Comparison of ENCODE assay signal across 8 mouse cellular contexts in the genomic region with DNA sequence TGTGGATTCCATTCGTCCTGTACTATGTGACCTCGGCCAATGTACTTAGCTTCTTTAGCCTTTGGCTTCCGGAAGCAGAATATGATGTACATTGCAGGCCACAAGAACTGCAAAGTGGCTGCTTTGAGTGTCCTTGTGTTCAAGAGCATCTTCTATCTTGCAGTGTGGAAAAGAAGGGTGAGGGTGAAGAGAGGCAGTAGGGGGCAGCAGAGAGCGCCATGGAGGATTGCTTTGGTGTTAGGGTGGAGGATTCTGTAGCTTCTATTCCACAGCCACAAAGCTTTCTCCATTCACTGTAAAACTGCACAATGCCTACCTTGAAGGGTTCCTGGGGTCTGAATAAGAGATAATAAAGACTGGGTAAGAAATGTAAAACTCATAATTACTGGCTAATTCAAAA. TPM values are rescaled to one million over a fixed set of nuclear protein-coding genes. Genes with fewer than 3 reads are reported as not detected.
A peak's percentile ranks its signal among the peaks of the same experiment; 100 is the strongest.
DNase-seq lines count a peak whose midpoint lies in the region; ATAC-seq and TF ChIP-seq lines count a peak whose summit lies in the region.

No protein-coding gene starts in this region.

- no peak overlapping the region for H3K9ac ChIP-seq in neural tube, embryonic 15.5 days (replicated peaks)
- no peak overlapping the region for H3K9ac ChIP-seq in liver, postnatal 0 days (replicated peaks)

- no peak for TF ChIP-seq EP300 in liver, postnatal 0 days (IDR thresholded peaks at IDR 0.05; ENCODE audit: low read depth)

- H3K36me3 ChIP-seq in neural tube, embryonic 15.5 days: no peaks in the 10 kb centered on the region
- H3K36me3 ChIP-seq in liver, postnatal 0 days (replicated peaks; ENCODE audit: insufficient read depth, low read length): no peaks in the 10 kb centered on the region

- no peaks in the 10 kb centered on the region for H3K27me3 ChIP-seq in neural tube, embryonic 15.5 days (replicated peaks)
- H3K27me3 ChIP-seq in liver, postnatal 0 days (ENCODE audit: insufficient read depth, low read length): no peaks in the 10 kb centered on the region

- no peak overlapping the region for H3K4me2 ChIP-seq in neural tube, embryonic 15.5 days
- H3K4me2 ChIP-seq in liver, postnatal 0 days (ENCODE audit: low read depth, low read length): no peak overlapping the region

- H3K4me3 ChIP-seq in neural tube, embryonic 15.5 days (replicated peaks): no peak overlapping the region
- H3K4me3 ChIP-seq in gastrocnemius, adult 2 months: no peak overlapping the region
- no peak overlapping the region for H3K4me3 ChIP-seq in liver, postnatal 0 days (ENCODE audit: low read depth, low read length)

- intact Hi-C loops in gastrocnemius, adult 2 months (cut with DNase I): loop anchor here (5.0 kb wide), 1 partner anchor 63 kb away; no protein-coding TSS in a partner anchor

- H3K9me3 ChIP-seq in neural tube, embryonic 15.5 days (replicated peaks): no peaks in the 10 kb centered on the region
- no peaks in the 10 kb centered on the region for H3K9me3 ChIP-seq in liver, postnatal 0 days (ENCODE audit: low read length)

- no peak for ATAC-seq in neural tube, embryonic 15.5 days (ENCODE audit: low FRiP score)
- ATAC-seq in liver, postnatal 0 days: no peak

- TF ChIP-seq CTCF in gastrocnemius, adult 2 months (IDR thresholded peaks at IDR 0.05): peak; percentile 74
- TF ChIP-seq CTCF in liver, postnatal 0 days (IDR thresholded peaks at IDR 0.05; ENCODE audit: low read depth): peak; percentile 84

- no peaks in the 10 kb centered on the region for H3K4me1 ChIP-seq in neural tube, embryonic 15.5 days
- H3K4me1 ChIP-seq in liver, postnatal 0 days (ENCODE audit: insufficient read depth): no peaks in the 10 kb centered on the region

- no peak overlapping the region for H3K27ac ChIP-seq in neural tube, embryonic 15.5 days (replicated peaks)
- H3K27ac ChIP-seq in gastrocnemius, adult 2 months: no peak overlapping the region
- H3K27ac ChIP-seq in liver, postnatal 0 days (ENCODE audit: low read depth): no peak overlapping the region

- DNase-seq in neural tube, embryonic 10.5 days (ENCODE audit: extremely low spot score, low spot score): peak; percentile 70
- peak; percentile 75 to 82 for DNase-seq in adrenal gland, postnatal 36 days
- peak; percentile 57 for DNase-seq in gastrocnemius, adult 2 months
- peak; percentile 62 to 83 for DNase-seq in kidney, postnatal 25 days
- peak; percentile 76 for DNase-seq in liver, postnatal 0 days
- peak; percentile 44 for DNase-seq in right cerebral cortex, postnatal 25 days
- DNase-seq in urinary bladder, postnatal 36 days (ENCODE audit: low spot score in 2 of 2): peak; percentile 55 to 65

- WGBS in neural tube, embryonic 15.5 days: 37% methylated on average over 4 of the region's 4 CpGs
- 23% methylated on average over 4 of the region's 4 CpGs for WGBS in liver, postnatal 0 days (ENCODE audit: insufficient replicate concordance)

RNA-seq across cellular contexts. Expression of gene Gm7879, which starts 11.0 kb away (rescaled TPM):
- polyA plus RNA-seq in neural tube, embryonic 15.5 days (2015; fragmentation: Nextera tagmentation; extraction: Ambion mirVana): 0.46 and 0.72 TPM in 2 replicates
- 10 to 100 TPM; 12.9 to 13.8 TPM for total RNA-seq in adrenal gland, postnatal 36 days (2021)
- total RNA-seq in gastrocnemius, adult 2 months (2021): 1 to 10 TPM; 5.4 to 5.8 TPM
- 0.51 TPM in 1 of 2 replicates, not detected in the other for polyA plus RNA-seq in liver, postnatal 0 days (2015; fragmentation: Nextera tagmentation; extraction: Ambion mirVana)

RNA-seq across cellular contexts. Expression of gene Cd38, which starts 55.6 kb away (rescaled TPM):
- polyA plus RNA-seq in neural tube, embryonic 15.5 days (2015; fragmentation: Nextera tagmentation; extraction: Ambion mirVana): 3.1 and 4.0 TPM in 2 replicates
- 10 to 100 TPM; 12.9 to 18.4 TPM for total RNA-seq in adrenal gland, postnatal 36 days (2021)
- total RNA-seq in gastrocnemius, adult 2 months (2021): 1 to 10 TPM; 2.7 to 3.5 TPM
- 18.6 and 20.5 TPM in 2 replicates for polyA plus RNA-seq in liver, postnatal 0 days (2015; fragmentation: Nextera tagmentation; extraction: Ambion mirVana)

RNA-seq across cellular contexts. Expression of gene Fgfbp1, which starts 57.6 kb away (rescaled TPM):
- 6.9 and 16.0 TPM in 2 replicates for polyA plus RNA-seq in neural tube, embryonic 15.5 days (2015; fragmentation: Nextera tagmentation; extraction: Ambion mirVana)
- not detected for total RNA-seq in adrenal gland, postnatal 36 days (2021)
- 1 to 10 TPM; 4.0 to 5.4 TPM for total RNA-seq in gastrocnemius, adult 2 months (2021)
- polyA plus RNA-seq in liver, postnatal 0 days (2015; fragmentation: Nextera tagmentation; extraction: Ambion mirVana): 1.1 and 1.9 TPM in 2 replicates

Comparison
In these comparisons a context has a peak if more than half of its experiments do, and no peak if none do; other contexts are left out.
1. RNA of gene Fgfbp1, which starts 57.6 kb away (total RNA-seq): 4.0 to 5.4 TPM in gastrocnemius, adult 2 months; not detected in adrenal gland, postnatal 36 days; every median in the first group is over 4 times any median in the second.
2. Peak in every context shown above with its lines, with median percentiles within 50 percentile points of each other: DNase-seq.